Mouse (Mus musculus): ENCODE data around the gene Foxn3. TPM values are rescaled to one million over a fixed set of nuclear protein-coding genes. Genes with fewer than 3 reads are reported as not detected.
A peak's percentile ranks its signal among the peaks of the same experiment; 100 is the strongest.

Gene Foxn3
- total and polyA plus RNA-seq, 2 experiments: 21.1 to 27.3 TPM

GRCm38 (mm10) chr12:99265777-99266176, 297.6 kb downstream of the Foxn3 start:
- no peaks in the 10 kb centered on the region for H3K27me3 ChIP-seq (ENCODE audit: control insufficient read depth, insufficient read depth, low read length)
- no peak for TF ChIP-seq POLR2A (IDR thresholded peaks at IDR 0.05; ENCODE audit: extremely low read depth, insufficient read depth, low read length)
- TF ChIP-seq CTCF (IDR thresholded peaks at IDR 0.05; ENCODE audit: low read depth, low read length): no peak
- H3K79me2 ChIP-seq (ENCODE audit: control insufficient read depth, insufficient read depth, low read length): peaks cover 40% of the 10 kb centered on the region; the same call in 1 of the 2 replicates
- H3K4me1 ChIP-seq (ENCODE audit: control insufficient read depth, insufficient read depth, low read length): peaks cover 11% of the 10 kb centered on the region
- H3K27ac ChIP-seq (replicated peaks; ENCODE audit: insufficient read depth, low read depth, low read length): no peak overlapping the region
- DNase-seq (ENCODE audit: extremely low read depth, low read depth, low spot score): no peak
- H3K36me3 ChIP-seq (ENCODE audit: control insufficient read depth, insufficient read depth, low read length): no peaks in the 10 kb centered on the region
- H3K4me3 ChIP-seq (ENCODE audit: insufficient read depth, low read depth, low read length): no peak overlapping the region
- 94% methylated on average over 6 of the region's 6 CpGs for WGBS
- no peak overlapping the region for H3K9ac ChIP-seq (ENCODE audit: low read depth, low read length)

GRCm38 (mm10) chr12:99264386-99264785, 299.0 kb downstream of the Foxn3 start:
- Histone ChIP-seq H3K4me3 (ENCODE audit: insufficient read depth, low read depth, low read length) (no peak overlapping the region), H3K4me1 (ENCODE audit: control insufficient read depth, insufficient read depth, low read length) (peaks cover 11% of the 10 kb centered on the region), H3K9ac (ENCODE audit: low read depth, low read length) (no peak overlapping the region), H3K27ac (replicated peaks; ENCODE audit: insufficient read depth, low read depth, low read length) (no peak overlapping the region), H3K79me2 (ENCODE audit: control insufficient read depth, insufficient read depth, low read length) (peaks cover 41% of the 10 kb centered on the region; the same call in 1 of the 2 replicates), H3K27me3 (ENCODE audit: control insufficient read depth, insufficient read depth, low read length) (no peaks in the 10 kb centered on the region), H3K36me3 (ENCODE audit: control insufficient read depth, insufficient read depth, low read length) (no peaks in the 10 kb centered on the region)
- no peak for DNase-seq (ENCODE audit: extremely low read depth, low read depth, low spot score)
- 81% methylated on average over 7 of the region's 7 CpGs for WGBS
- no peak for TF ChIP-seq CTCF (IDR thresholded peaks at IDR 0.05; ENCODE audit: low read depth, low read length)
- no peak for TF ChIP-seq POLR2A (IDR thresholded peaks at IDR 0.05; ENCODE audit: extremely low read depth, insufficient read depth, low read length)

GRCm38 (mm10) chr12:99263592-99264335, 299.6 kb downstream of the Foxn3 start:
- no peak overlapping the region for H3K9ac ChIP-seq (ENCODE audit: low read depth, low read length)
- H3K27me3 ChIP-seq (ENCODE audit: control insufficient read depth, insufficient read depth, low read length): no peaks in the 10 kb centered on the region
- H3K4me3 ChIP-seq (ENCODE audit: insufficient read depth, low read depth, low read length): no peak overlapping the region
- peaks cover 11% of the 10 kb centered on the region for H3K4me1 ChIP-seq (ENCODE audit: control insufficient read depth, insufficient read depth, low read length)
- WGBS: 91% methylated on average over 12 of the region's 12 CpGs
- TF ChIP-seq CTCF (IDR thresholded peaks at IDR 0.05; ENCODE audit: low read depth, low read length) (no peak), POLR2A (IDR thresholded peaks at IDR 0.05; ENCODE audit: extremely low read depth, insufficient read depth, low read length) (no peak)
- no peak overlapping the region for H3K27ac ChIP-seq (replicated peaks; ENCODE audit: insufficient read depth, low read depth, low read length)
- no peaks in the 10 kb centered on the region for H3K36me3 ChIP-seq (ENCODE audit: control insufficient read depth, insufficient read depth, low read length)
- no peak for DNase-seq (ENCODE audit: extremely low read depth, low read depth, low spot score)
- H3K79me2 ChIP-seq (ENCODE audit: control insufficient read depth, insufficient read depth, low read length): peaks cover 38% of the 10 kb centered on the region; the same call in 1 of the 2 replicates

- Histone ChIP-seq H3K9ac (ENCODE audit: low read depth, low read length) (no peak overlapping the region), H3K27ac (replicated peaks; ENCODE audit: insufficient read depth, low read depth, low read length) (no peak overlapping the region), H3K4me1 (ENCODE audit: control insufficient read depth, insufficient read depth, low read length) (peaks cover 10% of the 10 kb centered on the region), H3K4me3 (ENCODE audit: insufficient read depth, low read depth, low read length) (no peak overlapping the region), H3K27me3 (ENCODE audit: control insufficient read depth, insufficient read depth, low read length) (no peaks in the 10 kb centered on the region), H3K79me2 (ENCODE audit: control insufficient read depth, insufficient read depth, low read length) (peaks cover 37% of the 10 kb centered on the region; the same call in 1 of the 2 replicates), H3K36me3 (ENCODE audit: control insufficient read depth, insufficient read depth, low read length) (no peaks in the 10 kb centered on the region)
- TF ChIP-seq POLR2A (IDR thresholded peaks at IDR 0.05; ENCODE audit: extremely low read depth, insufficient read depth, low read length) (no peak), CTCF (IDR thresholded peaks at IDR 0.05; ENCODE audit: low read depth, low read length) (no peak)
- 89% methylated on average over 1 of the region's 1 CpGs for WGBS
- no peak for DNase-seq (ENCODE audit: extremely low read depth, low read depth, low spot score)
Measured at GRCm38 (mm10) chr12:99262840-99263239, 300.5 kb downstream of the Foxn3 start.

GRCm38 (mm10) chr12:99262066-99262599, 301.2 kb downstream of the Foxn3 start:
- H3K36me3 ChIP-seq (ENCODE audit: control insufficient read depth, insufficient read depth, low read length): no peaks in the 10 kb centered on the region
- no peak for TF ChIP-seq CTCF (IDR thresholded peaks at IDR 0.05; ENCODE audit: low read depth, low read length)
- no peak for TF ChIP-seq POLR2A (IDR thresholded peaks at IDR 0.05; ENCODE audit: extremely low read depth, insufficient read depth, low read length)
- no peak overlapping the region for H3K9ac ChIP-seq (ENCODE audit: low read depth, low read length)
- no peak overlapping the region for H3K27ac ChIP-seq (replicated peaks; ENCODE audit: insufficient read depth, low read depth, low read length)
- WGBS: 69% methylated on average over 11 of the region's 11 CpGs
- no peak overlapping the region for H3K4me3 ChIP-seq (ENCODE audit: insufficient read depth, low read depth, low read length)
- H3K27me3 ChIP-seq (ENCODE audit: control insufficient read depth, insufficient read depth, low read length): no peaks in the 10 kb centered on the region
- H3K4me1 ChIP-seq (ENCODE audit: control insufficient read depth, insufficient read depth, low read length): peaks cover 6% of the 10 kb centered on the region
- peaks cover 33% of the 10 kb centered on the region; the same call in 1 of the 2 replicates for H3K79me2 ChIP-seq (ENCODE audit: control insufficient read depth, insufficient read depth, low read length)
- peak; percentile 54 for DNase-seq (ENCODE audit: extremely low read depth, low read depth, low spot score)

- Histone ChIP-seq H3K36me3 (ENCODE audit: control insufficient read depth, insufficient read depth, low read length) (no peaks in the 10 kb centered on the region), H3K27me3 (ENCODE audit: control insufficient read depth, insufficient read depth, low read length) (no peaks in the 10 kb centered on the region), H3K27ac (replicated peaks; ENCODE audit: insufficient read depth, low read depth, low read length) (no peak overlapping the region), H3K4me3 (ENCODE audit: insufficient read depth, low read depth, low read length) (no peak overlapping the region), H3K9ac (ENCODE audit: low read depth, low read length) (no peak overlapping the region), H3K79me2 (ENCODE audit: control insufficient read depth, insufficient read depth, low read length) (peaks cover 27% of the 10 kb centered on the region), H3K4me1 (ENCODE audit: control insufficient read depth, insufficient read depth, low read length) (peaks cover 10% of the 10 kb centered on the region)
- no peak for DNase-seq (ENCODE audit: extremely low read depth, low read depth, low spot score)
- TF ChIP-seq CTCF (IDR thresholded peaks at IDR 0.05; ENCODE audit: low read depth, low read length) (no peak), POLR2A (IDR thresholded peaks at IDR 0.05; ENCODE audit: extremely low read depth, insufficient read depth, low read length) (no peak)
- WGBS: 83% methylated on average over 10 of the region's 10 CpGs
Measured at GRCm38 (mm10) chr12:99260171-99260570, 303.2 kb downstream of the Foxn3 start.

All from liver, adult 2 months (tissue).